Mouse (Mus musculus): ENCODE results near the gene Pakap.

- TF ChIP-seq POLR2A (IDR thresholded peaks at IDR 0.05; ENCODE audit: borderline replicate concordance, low read depth, low read length), result no peak
- TF ChIP-seq CTCF (IDR thresholded peaks at IDR 0.05; ENCODE audit: low read depth, low read length), result no peak
Observed at GRCm38 (mm10) chr4:57730801-57731598, 163.0 kb downstream of the Pakap start.

All from bone marrow macrophage, adult 2 months (primary cell).